Mouse (Mus musculus) kidney, embryonic 15.5 days (tissue): ENCODE data around the gene Rpl34. TPM values are rescaled to one million over a fixed set of nuclear protein-coding genes. Genes with fewer than 3 reads are reported as not detected.

Source experiments
- ATAC-seq: fragments of 200-750 bp; cut with Nextera tagmentation; replicated peaks from 2 replicates; pipeline ENCODE4 v1.8.0; 2017; ENCODE audit warnings: moderate TSS enrichment; ENCODE audit not compliant: low FRiP score
- H3K27ac ChIP-seq: fragments of 300-500 bp; sonication (generic); 2 replicates; pipeline ENCODE4 v1.5.1; 2015; ENCODE audit warnings: mild to moderate bottlenecking, inconsistent platforms
- H3K27me3 ChIP-seq: fragments of 300-500 bp; sonication (generic); 2 replicates; pipeline ENCODE4 v1.6.1; 2015; ENCODE audit warnings: inconsistent platforms
- H3K36me3 ChIP-seq: fragments of 300-500 bp; sonication (generic); 2 replicates; pipeline ENCODE4 v1.6.1; 2015; ENCODE audit warnings: inconsistent platforms
- H3K4me1 ChIP-seq: fragments of 300-500 bp; sonication (generic); 2 replicates; pipeline ENCODE4 v1.6.1; 2015; ENCODE audit warnings: inconsistent platforms
- H3K4me2 ChIP-seq: fragments of 300-500 bp; sonication (generic); 2 replicates; pipeline ENCODE4 v1.6.1; 2015; ENCODE audit warnings: moderate library complexity, mild to moderate bottlenecking, inconsistent platforms
- H3K4me3 ChIP-seq: fragments of 300-500 bp; sonication (generic); replicated peaks from 2 replicates; pipeline ENCODE4 v1.5.1; 2015; ENCODE audit warnings: mild to moderate bottlenecking, inconsistent platforms
- H3K9ac ChIP-seq: fragments of 300-500 bp; sonication (generic); 2 replicates; pipeline ENCODE4 v1.6.1; 2015; ENCODE audit warnings: mild to moderate bottlenecking, inconsistent platforms
- H3K9me3 ChIP-seq: fragments of 300-500 bp; sonication (generic); replicated peaks from 2 replicates; pipeline ENCODE4 v1.6.1; 2016; ENCODE audit warnings: inconsistent platforms
- WGBS: fragments of 180-500 bp; shearing (Covaris S2); methylation state at CpG from one replicate; pipeline ENCODE4 v1.1.7; 2015; ENCODE audit warnings: mixed read lengths; 5-methylcytosine and 5-hydroxymethylcytosine counted together
- polyA plus RNA-seq: library from polyadenylated mRNA; unstranded; fragments of >200 nt; fragmentation: Nextera tagmentation; extraction: Ambion mirVana; gene quantifications from 2 replicates; pipeline ENCODE4 v1.2.1, GENCODE M21; 2015

Gene Rpl34
- polyA plus RNA-seq, result 899 and 957 TPM in 2 replicates

GRCm38 (mm10) chr3:130730189-130730653 lies at the start of gene Rpl34:
Gene Rpl34 (minus strand): TSS chr3:130730398.
- Histone ChIP-seq H3K9me3 (no peaks in the 10 kb centered on the region), H3K36me3 (peaks cover 39% of the 10 kb centered on the region), H3K27ac (peak within 1 kb of the TSS; percentile 90), H3K4me2 (peak within 1 kb of the TSS; percentile 71), H3K9ac (peak within 1 kb of the TSS; percentile 97), H3K4me1 (peaks cover 29% of the 10 kb centered on the region), H3K4me3 (peak within 1 kb of the TSS; percentile 99), H3K27me3 (no peaks in the 10 kb centered on the region; the same call in 1 of the 2 replicates)
- WGBS, result under 1% methylated on average over 45 of the region's 45 CpGs
- ATAC-seq, result peak; percentile 98

GRCm38 (mm10) chr3:130768172-130768571 lies 38.0 kb upstream of the Rpl34 start:
- Histone ChIP-seq H3K9ac (no peak overlapping the region), H3K9me3 (no peaks in the 10 kb centered on the region), H3K4me1 (no peaks in the 10 kb centered on the region), H3K27ac (no peak overlapping the region), H3K36me3 (no peaks in the 10 kb centered on the region), H3K4me2 (no peak overlapping the region), H3K4me3 (no peak overlapping the region), H3K27me3 (no peaks in the 10 kb centered on the region)
- WGBS, result 82% methylated on average over 3 of the region's 3 CpGs
- no peak for ATAC-seq

- no peak overlapping the region for H3K27ac ChIP-seq
- no peaks in the 10 kb centered on the region for H3K4me1 ChIP-seq
- no peak for ATAC-seq
- WGBS, result 76% methylated on average over 5 of the region's 5 CpGs
- no peaks in the 10 kb centered on the region for H3K9me3 ChIP-seq
- 0 out of 2 replicates have a peak, but pooled peaks cover 1% of the 10 kb centered on the region for H3K27me3 ChIP-seq
- H3K9ac ChIP-seq, result no peak overlapping the region
- no peak overlapping the region for H3K4me3 ChIP-seq
- no peak overlapping the region for H3K4me2 ChIP-seq
- no peaks in the 10 kb centered on the region for H3K36me3 ChIP-seq
Observed at GRCm38 (mm10) chr3:130764091-130764490, 33.9 kb upstream of the Rpl34 start.

GRCm38 (mm10) chr3:130760711-130761435 lies 30.7 kb upstream of the Rpl34 start:
- H3K27me3 ChIP-seq, result peaks cover 6% of the 10 kb centered on the region; the same call in 1 of the 2 replicates
- H3K4me2 ChIP-seq, result no peak overlapping the region
- no peak overlapping the region for H3K4me3 ChIP-seq
- no peak overlapping the region for H3K9ac ChIP-seq
- H3K4me1 ChIP-seq, result no peaks in the 10 kb centered on the region
- H3K9me3 ChIP-seq, result no peaks in the 10 kb centered on the region
- ATAC-seq, result no peak
- 54% methylated on average over 24 of the region's 24 CpGs for WGBS
- no peaks in the 10 kb centered on the region for H3K36me3 ChIP-seq
- H3K27ac ChIP-seq, result no peak overlapping the region

- no peaks in the 10 kb centered on the region for H3K4me1 ChIP-seq
- H3K4me2 ChIP-seq, result no peak overlapping the region
- no peak overlapping the region for H3K9ac ChIP-seq
- no peaks in the 10 kb centered on the region for H3K36me3 ChIP-seq
- no peak for ATAC-seq
- no peaks in the 10 kb centered on the region for H3K9me3 ChIP-seq
- H3K4me3 ChIP-seq, result no peak overlapping the region
- H3K27ac ChIP-seq, result no peak overlapping the region
- peaks cover 6% of the 10 kb centered on the region; the same call in 1 of the 2 replicates for H3K27me3 ChIP-seq
- 73% methylated on average over 15 of the region's 15 CpGs for WGBS
Observed at GRCm38 (mm10) chr3:130758157-130758841, 28.1 kb upstream of the Rpl34 start.

DNA sequence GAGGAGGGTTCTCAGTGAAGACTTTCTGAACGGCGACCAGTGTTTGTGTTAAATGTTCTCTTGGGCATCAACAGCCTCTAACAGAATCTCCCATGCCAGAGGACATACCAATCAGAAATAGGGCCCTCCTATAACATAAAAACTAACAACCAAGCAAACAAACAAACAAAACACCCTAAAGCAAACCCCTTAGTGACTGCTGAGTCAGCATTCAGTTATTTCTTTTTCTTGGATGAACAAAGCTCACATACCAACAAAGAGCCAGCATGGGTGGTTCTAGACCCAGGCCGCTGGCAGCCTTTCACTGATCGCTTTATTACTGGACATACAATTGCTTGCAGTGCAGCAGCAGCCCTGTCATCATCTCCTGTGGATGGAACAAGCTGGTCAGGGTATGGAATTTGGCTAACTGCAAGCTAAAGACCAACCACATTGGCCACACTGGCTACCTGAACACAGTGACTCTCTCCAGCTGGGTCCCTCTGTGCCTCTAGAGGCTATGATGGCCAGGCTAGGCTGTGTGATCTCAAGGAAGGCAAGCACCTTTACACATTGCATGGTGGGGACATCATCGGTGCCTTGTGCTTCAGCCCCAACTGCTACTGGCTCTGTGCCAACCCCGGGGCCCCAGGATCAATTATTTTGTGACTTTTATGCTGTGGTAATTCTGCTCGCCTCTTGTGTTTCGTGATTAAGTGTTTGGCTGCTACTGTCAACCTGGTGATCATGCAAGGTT lies 27.1 kb upstream of the Rpl34 start:
- H3K36me3 ChIP-seq, result no peaks in the 10 kb centered on the region
- H3K4me2 ChIP-seq, result no peak overlapping the region
- H3K9ac ChIP-seq, result no peak overlapping the region
- no peak overlapping the region for H3K4me3 ChIP-seq
- whole genome bisulfite sequencing, result 79% methylated on average over 8 of the region's 8 CpGs
- ATAC-seq, result no peak
- peaks cover 6% of the 10 kb centered on the region; the same call in 1 of the 2 replicates for H3K27me3 ChIP-seq
- H3K4me1 ChIP-seq, result no peaks in the 10 kb centered on the region
- H3K9me3 ChIP-seq, result no peaks in the 10 kb centered on the region
- H3K27ac ChIP-seq, result no peak overlapping the region

DNA sequence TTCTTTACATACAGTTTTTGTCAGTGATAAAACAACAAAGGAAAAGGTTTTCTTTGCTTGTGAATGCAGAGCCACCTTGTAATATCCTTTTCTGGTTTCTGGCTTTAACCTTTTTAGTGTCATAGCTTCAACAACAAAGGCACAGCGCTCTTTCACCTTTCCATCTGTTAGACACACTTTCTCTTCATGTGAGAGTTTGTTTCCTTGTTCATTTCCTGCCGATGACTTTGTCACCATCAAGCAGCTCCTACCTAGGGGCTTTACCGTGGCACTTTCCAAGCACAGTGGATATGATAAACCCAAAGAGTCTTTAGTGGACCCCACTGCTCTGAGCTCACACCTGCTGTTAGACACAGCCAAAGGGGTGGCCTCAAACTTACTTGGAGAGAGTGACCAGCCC lies 19.0 kb upstream of the Rpl34 start:
- Histone ChIP-seq H3K27ac (no peak overlapping the region), H3K4me1 (no peaks in the 10 kb centered on the region), H3K9me3 (no peaks in the 10 kb centered on the region), H3K36me3 (no peaks in the 10 kb centered on the region), H3K27me3 (no peaks in the 10 kb centered on the region), H3K4me3 (no peak overlapping the region), H3K9ac (no peak overlapping the region), H3K4me2 (no peak overlapping the region)
- no peak for ATAC-seq
- 86% methylated on average over 3 of the region's 3 CpGs for WGBS

DNA sequence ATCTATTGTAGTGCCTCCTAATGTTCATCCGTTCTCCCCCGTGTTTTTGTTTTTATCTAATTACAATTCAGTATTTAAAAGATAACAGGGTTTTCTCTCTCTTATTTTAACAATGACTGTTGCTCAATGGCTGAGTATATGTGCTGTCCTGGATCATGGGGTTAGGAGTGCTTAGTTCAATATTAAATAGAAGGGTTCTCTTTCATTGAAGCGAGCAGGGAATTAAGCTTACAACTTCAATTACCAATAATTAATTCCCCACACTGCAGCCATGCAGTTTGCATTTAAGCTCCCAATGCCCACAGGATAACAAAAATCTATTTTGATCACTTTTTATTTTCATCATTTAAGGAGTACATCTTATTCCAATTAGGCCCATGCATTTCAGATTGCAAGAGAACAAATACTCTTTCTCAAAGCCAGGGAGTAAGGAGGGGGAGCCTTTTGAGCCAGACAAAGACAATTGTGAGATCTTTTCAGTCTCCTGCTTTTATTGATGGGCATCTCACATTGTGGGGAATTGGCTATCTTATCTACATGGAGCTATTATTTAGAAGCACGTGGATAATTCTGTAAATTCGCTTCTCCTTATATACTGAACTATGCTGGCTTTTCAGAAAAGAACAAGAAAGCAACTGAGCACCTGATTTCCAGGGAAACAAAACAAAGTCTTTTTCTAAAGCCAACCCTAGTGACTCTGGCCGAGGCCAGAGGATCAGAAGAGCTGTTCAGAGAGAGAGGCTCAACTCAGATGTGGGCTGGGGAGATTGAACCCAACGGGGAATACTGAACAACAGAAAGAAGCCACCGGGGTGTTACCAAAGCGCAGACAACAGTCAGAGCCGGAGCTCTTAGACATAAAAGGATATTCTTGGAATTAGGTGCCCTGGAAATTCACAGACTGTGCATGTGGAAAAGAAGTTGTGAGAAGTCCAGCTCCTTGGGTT lies 16.7 kb upstream of the Rpl34 start:
- Histone ChIP-seq H3K4me2 (no peak overlapping the region), H3K9me3 (no peaks in the 10 kb centered on the region), H3K4me3 (no peak overlapping the region), H3K9ac (no peak overlapping the region), H3K27ac (no peak overlapping the region), H3K36me3 (no peaks in the 10 kb centered on the region), H3K27me3 (no peaks in the 10 kb centered on the region), H3K4me1 (no peaks in the 10 kb centered on the region)
- ATAC-seq, result no peak
- WGBS, result 77% methylated on average over 10 of the region's 10 CpGs

- peak overlapping the region; percentile 24 for H3K4me2 ChIP-seq
Observed at GRCm38 (mm10) chr3:130737652-130738361, 7.6 kb upstream of the Rpl34 start.

DNA sequence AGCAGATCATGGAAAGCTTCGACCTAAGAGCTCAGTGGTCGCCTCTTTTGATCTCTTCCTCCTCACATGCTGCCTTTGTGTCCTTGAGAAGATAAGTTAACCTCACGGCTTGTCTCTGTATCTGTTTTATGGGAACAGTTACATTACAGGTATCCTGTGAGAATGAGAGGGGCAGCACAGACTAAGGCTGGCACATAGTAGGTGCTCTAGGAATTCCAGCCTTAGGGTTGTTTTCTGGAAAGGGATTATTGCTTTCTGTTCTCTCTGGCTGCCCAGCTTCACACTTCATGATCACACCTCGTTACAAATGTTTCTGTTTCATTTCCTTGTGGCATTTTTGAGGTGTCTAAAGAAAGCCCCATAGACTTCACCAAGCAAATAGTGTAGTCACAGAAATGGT lies 6.6 kb upstream of the Rpl34 start:
- 31% methylated on average over 4 of the region's 4 CpGs for WGBS
- H3K27me3 ChIP-seq, result peaks cover 4% of the 10 kb centered on the region
- no peak overlapping the region for H3K4me2 ChIP-seq
- ATAC-seq, result no peak
- peaks cover 10% of the 10 kb centered on the region for H3K4me1 ChIP-seq
- no peaks in the 10 kb centered on the region for H3K9me3 ChIP-seq
- no peak overlapping the region for H3K4me3 ChIP-seq
- H3K27ac ChIP-seq, result no peak overlapping the region
- H3K36me3 ChIP-seq, result no peaks in the 10 kb centered on the region
- H3K9ac ChIP-seq, result no peak overlapping the region

More at GRCm38 (mm10) chr3:130737652-130738361, 7.6 kb upstream of the Rpl34 start:
- ATAC-seq, result peak; percentile 74; the same call in 1 of the 2 replicates
- WGBS, result 19% methylated on average over 21 of the region's 21 CpGs
- Histone ChIP-seq H3K9ac (no peak overlapping the region), H3K36me3 (no peaks in the 10 kb centered on the region), H3K27ac (no peak overlapping the region), H3K4me1 (peaks cover 10% of the 10 kb centered on the region), H3K9me3 (no peaks in the 10 kb centered on the region), H3K27me3 (peaks cover 4% of the 10 kb centered on the region), H3K4me3 (no peak overlapping the region)
